Mouse (Mus musculus): Measurements from ENCODE around the gene Slc5a4b. TPM values are rescaled to one million over a fixed set of nuclear protein-coding genes. Genes with fewer than 3 reads are reported as not detected.

Slc5a4b gene
- total and polyA plus RNA-seq, 2 experiments from 2014 or later: 0.08 TPM; not detected in 1

DNA sequence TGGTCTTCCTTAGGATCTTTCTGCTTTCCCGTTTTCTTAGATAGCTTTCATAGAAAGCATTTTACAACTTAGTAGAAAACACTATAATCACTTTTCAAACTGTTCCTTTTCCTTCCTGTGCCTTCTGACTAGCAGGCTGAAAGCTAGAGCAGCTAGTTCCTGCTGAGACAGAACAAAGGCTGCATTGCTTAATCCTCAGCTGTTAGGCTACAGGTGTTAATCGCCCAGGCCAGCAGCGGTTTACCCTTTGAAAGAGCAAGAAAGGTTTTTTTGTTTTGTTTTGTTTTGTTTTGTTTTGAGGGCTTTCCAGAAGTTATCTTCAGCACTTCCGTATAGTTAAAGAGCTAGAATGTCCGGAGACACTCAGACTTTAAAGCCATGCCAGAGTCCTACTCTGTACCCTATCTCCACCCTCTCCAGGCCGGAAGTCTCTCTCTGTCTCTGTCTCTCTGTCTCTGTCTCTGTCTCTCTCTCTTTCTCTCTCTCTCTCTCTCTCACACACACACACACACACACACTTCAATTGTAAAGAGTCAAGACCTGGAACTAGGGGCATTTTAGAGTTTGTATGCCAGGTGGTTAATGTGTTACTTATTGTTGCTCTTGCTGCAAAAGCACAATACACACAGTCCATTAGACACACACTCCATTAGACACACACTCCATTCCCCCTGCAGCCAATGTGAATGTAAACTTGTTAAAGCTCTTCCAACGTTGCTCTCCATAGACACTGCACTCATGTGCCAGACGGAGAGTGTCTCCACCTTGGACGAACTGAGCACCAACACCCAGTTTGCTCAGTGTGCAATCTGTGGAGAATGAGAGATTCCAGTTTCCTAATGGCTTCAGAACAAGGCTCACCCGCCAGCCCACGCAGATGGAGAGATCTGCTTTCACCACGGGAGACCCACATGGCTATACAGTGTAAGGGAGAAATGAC, 42.8 kb downstream of the Slc5a4b start:
- DNase-seq (ENCODE audit: low spot score) (peak; percentile 9), ATAC-seq (no peak)
- Histone ChIP-seq H3K9me3 (ENCODE audit: low read length) (no peaks in the 10 kb centered on the region), H3K27ac (no peak overlapping the region), H3K4me3 (ENCODE audit: low read length) (no peak overlapping the region), H3K36me3 (ENCODE audit: insufficient read depth, low read length) (no peaks in the 10 kb centered on the region), H3K4me1 (ENCODE audit: insufficient read depth, low read length) (no peaks in the 10 kb centered on the region), H3K27me3 (ENCODE audit: insufficient read depth, low read length) (no peaks in the 10 kb centered on the region), H3K9ac (replicated peaks; ENCODE audit: low read length) (no peak overlapping the region), H3K4me2 (ENCODE audit: low read depth, low read length) (no peak overlapping the region)
- 26% methylated on average over 12 of the region's 12 CpGs for WGBS
- TF ChIP-seq CTCF (IDR thresholded peaks at IDR 0.05; ENCODE audit: low read depth): no peak

DNA sequence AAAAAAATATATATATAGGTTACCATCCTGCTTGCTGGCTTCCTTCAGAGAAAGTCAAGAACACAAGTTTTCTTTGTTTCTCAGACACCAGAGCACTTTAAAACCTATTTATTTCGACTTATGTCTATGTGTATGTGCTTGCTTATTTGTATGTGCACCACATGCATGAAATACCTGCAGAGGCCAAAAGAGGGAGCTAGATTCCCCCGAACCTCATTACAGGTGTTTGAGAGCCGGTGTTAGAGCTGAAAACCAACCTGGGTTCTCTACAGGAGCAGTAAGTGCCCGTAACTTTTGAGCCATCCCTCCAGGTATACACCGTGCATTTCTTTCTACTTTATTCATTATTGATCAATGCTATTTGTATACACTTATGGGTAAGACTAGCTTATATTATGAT, 48.3 kb downstream of the Slc5a4b start:
- no peak for DNase-seq (ENCODE audit: low spot score)
- no peaks in the 10 kb centered on the region for H3K4me1 ChIP-seq (ENCODE audit: insufficient read depth, low read length)
- H3K36me3 ChIP-seq (ENCODE audit: insufficient read depth, low read length): no peaks in the 10 kb centered on the region
- H3K9me3 ChIP-seq (ENCODE audit: low read length): no peaks in the 10 kb centered on the region
- H3K4me2 ChIP-seq (ENCODE audit: low read depth, low read length): no peak overlapping the region
- H3K4me3 ChIP-seq (ENCODE audit: low read length): no peak overlapping the region
- H3K27ac ChIP-seq: no peak overlapping the region
- ATAC-seq: no peak
- H3K9ac ChIP-seq (replicated peaks; ENCODE audit: low read length): no peak overlapping the region
- no peaks in the 10 kb centered on the region for H3K27me3 ChIP-seq (ENCODE audit: insufficient read depth, low read length)
- 92% methylated on average over 5 of the region's 5 CpGs for WGBS
- no peak for TF ChIP-seq CTCF (IDR thresholded peaks at IDR 0.05; ENCODE audit: low read depth)

DNA sequence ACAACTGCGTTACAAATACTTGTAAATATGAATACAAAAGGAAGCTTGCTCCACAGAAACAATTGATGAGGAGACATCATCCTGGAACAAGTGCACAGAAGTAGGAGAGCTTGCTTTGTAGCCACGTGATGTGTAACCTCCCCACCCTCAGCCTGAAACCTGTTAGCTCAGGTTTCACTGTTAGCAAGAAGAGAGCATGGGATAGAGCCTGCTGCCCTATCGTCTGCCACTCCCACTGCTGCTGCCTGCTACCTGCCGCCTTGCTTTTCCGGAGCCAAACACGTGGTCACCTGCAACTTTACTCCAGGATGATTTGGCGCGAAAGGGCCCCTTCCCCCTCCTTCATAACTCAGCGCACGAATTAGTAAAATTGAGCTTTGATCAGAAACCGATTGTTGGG, 58.9 kb downstream of the Slc5a4b start:
- no peaks in the 10 kb centered on the region for H3K36me3 ChIP-seq (ENCODE audit: insufficient read depth, low read length)
- no peak overlapping the region for H3K4me3 ChIP-seq (ENCODE audit: low read length)
- no peaks in the 10 kb centered on the region for H3K27me3 ChIP-seq (ENCODE audit: insufficient read depth, low read length)
- no peak overlapping the region for H3K4me2 ChIP-seq (ENCODE audit: low read depth, low read length)
- no peaks in the 10 kb centered on the region for H3K9me3 ChIP-seq (ENCODE audit: low read length)
- TF ChIP-seq CTCF (IDR thresholded peaks at IDR 0.05; ENCODE audit: low read depth): no peak
- no peaks in the 10 kb centered on the region for H3K4me1 ChIP-seq (ENCODE audit: insufficient read depth, low read length)
- H3K9ac ChIP-seq (replicated peaks; ENCODE audit: low read length): no peak overlapping the region
- no peak for DNase-seq (ENCODE audit: low spot score)
- 79% methylated on average over 11 of the region's 11 CpGs for WGBS
- no peak overlapping the region for H3K27ac ChIP-seq
- ATAC-seq: no peak

DNA sequence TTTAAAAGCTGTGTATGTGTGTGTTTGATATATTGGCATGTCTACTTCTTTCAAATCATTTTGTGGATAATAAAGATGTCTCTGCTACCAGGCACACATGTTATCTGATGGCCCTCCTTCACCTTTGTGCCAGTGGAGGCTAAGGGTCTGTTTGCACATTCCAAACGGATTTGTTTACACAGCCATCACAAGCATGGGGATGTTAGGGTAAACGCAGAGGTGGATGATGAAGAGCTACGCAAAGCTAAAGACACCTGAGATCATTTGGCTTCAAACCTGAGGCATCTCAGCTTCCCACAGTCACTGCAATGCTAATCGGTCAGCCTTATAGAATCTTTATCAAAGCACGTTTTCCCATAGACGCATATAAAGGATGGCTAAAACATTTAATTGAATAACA, 61.8 kb downstream of the Slc5a4b start:
- no peak for ATAC-seq
- Histone ChIP-seq H3K9ac (replicated peaks; ENCODE audit: low read length) (no peak overlapping the region), H3K4me3 (ENCODE audit: low read length) (no peak overlapping the region), H3K9me3 (ENCODE audit: low read length) (no peaks in the 10 kb centered on the region), H3K36me3 (ENCODE audit: insufficient read depth, low read length) (no peaks in the 10 kb centered on the region), H3K4me1 (ENCODE audit: insufficient read depth, low read length) (no peaks in the 10 kb centered on the region), H3K27me3 (ENCODE audit: insufficient read depth, low read length) (no peaks in the 10 kb centered on the region), H3K4me2 (ENCODE audit: low read depth, low read length) (no peak overlapping the region), H3K27ac (no peak overlapping the region)
- 55% methylated on average over 6 of the region's 6 CpGs for WGBS
- DNase-seq (ENCODE audit: low spot score): no peak
- TF ChIP-seq CTCF (IDR thresholded peaks at IDR 0.05; ENCODE audit: low read depth): no peak

DNA sequence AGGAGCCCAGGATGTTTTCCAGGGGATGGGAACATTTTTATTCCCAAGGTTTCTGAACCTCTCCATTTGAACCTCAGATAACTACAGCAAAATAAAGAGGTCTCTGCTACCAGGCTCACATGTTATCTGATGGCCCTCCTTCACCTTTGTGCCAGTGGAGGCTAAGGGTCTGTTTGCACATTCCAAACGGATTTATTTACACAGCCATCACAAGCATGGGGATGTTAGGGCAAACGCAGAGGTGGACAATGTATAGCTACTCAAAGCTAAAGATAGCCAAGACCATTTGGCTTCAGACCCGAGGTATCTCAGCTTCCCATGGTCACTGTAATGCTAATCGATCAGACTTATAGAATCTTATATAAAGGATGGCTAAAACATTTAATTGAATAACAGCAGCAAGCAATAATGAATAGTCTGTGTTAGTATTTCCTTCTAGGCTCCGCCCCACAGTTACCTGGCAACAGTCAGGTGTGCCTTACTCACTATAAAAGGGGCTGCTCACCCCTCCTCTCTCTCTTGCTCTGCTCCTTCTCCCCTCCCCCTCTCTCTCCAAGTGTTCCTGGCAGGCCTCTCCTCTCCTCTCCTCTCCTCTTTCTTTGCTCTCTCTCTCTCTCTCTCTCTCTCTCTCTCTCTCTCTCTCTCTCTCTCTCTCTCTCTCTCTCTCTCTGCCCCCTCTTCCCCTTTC, 63.4 kb downstream of the Slc5a4b start:
- WGBS: 56% methylated on average over 5 of the region's 5 CpGs

DNA sequence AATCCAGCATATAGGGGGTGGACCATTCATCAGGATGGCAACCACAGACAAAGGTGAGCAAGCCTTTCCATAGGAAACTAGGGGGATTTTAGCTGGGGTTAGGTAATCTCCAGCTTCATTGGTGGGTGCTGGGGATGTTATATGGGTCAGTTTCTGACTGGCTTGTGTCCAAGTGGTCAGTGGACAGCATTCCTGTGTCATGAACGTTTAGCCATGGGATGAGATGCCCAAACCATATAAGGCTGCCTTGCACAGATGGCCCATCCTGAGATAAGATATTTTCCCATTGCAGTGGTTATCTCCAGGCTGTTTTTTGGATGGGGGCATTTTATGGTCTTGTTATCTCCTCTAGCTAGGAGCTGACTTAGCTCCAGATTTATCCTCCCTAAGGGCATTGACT, 64.0 kb downstream of the Slc5a4b start:
- WGBS: 76% methylated on average over 1 of the region's 1 CpGs
- no peaks in the 10 kb centered on the region for H3K9me3 ChIP-seq (ENCODE audit: low read length)
- no peak for TF ChIP-seq CTCF (IDR thresholded peaks at IDR 0.05; ENCODE audit: low read depth)
- H3K4me3 ChIP-seq (ENCODE audit: low read length): no peak overlapping the region
- no peak for DNase-seq (ENCODE audit: low spot score)
- no peaks in the 10 kb centered on the region for H3K4me1 ChIP-seq (ENCODE audit: insufficient read depth, low read length)
- no peak for ATAC-seq
- H3K27ac ChIP-seq: no peak overlapping the region
- no peak overlapping the region for H3K9ac ChIP-seq (replicated peaks; ENCODE audit: low read length)
- H3K4me2 ChIP-seq (ENCODE audit: low read depth, low read length): no peak overlapping the region
- H3K27me3 ChIP-seq (ENCODE audit: insufficient read depth, low read length): no peaks in the 10 kb centered on the region
- H3K36me3 ChIP-seq (ENCODE audit: insufficient read depth, low read length): no peaks in the 10 kb centered on the region

More for the DNA sequence above, 63.4 kb downstream of the Slc5a4b start:
- Histone ChIP-seq H3K4me1 (ENCODE audit: insufficient read depth, low read length) (no peaks in the 10 kb centered on the region), H3K4me2 (ENCODE audit: low read depth, low read length) (no peak overlapping the region), H3K4me3 (ENCODE audit: low read length) (no peak overlapping the region), H3K9me3 (ENCODE audit: low read length) (no peaks in the 10 kb centered on the region), H3K27ac (no peak overlapping the region), H3K36me3 (ENCODE audit: insufficient read depth, low read length) (no peaks in the 10 kb centered on the region), H3K27me3 (ENCODE audit: insufficient read depth, low read length) (no peaks in the 10 kb centered on the region), H3K9ac (replicated peaks; ENCODE audit: low read length) (no peak overlapping the region)
- no peak for ATAC-seq
- no peak for TF ChIP-seq CTCF (IDR thresholded peaks at IDR 0.05; ENCODE audit: low read depth)
- no peak for DNase-seq (ENCODE audit: low spot score)

All from hindbrain, postnatal 0 days (tissue).